Mouse (Mus musculus): Measurements from ENCODE around the gene Btbd19.

GRCm38 (mm10) chr4:117146176-117146575 lies 20.7 kb upstream of the Btbd19 start:
- TF ChIP-seq POLR2A (IDR thresholded peaks at IDR 0.05; ENCODE audit: borderline replicate concordance, low read depth, low read length) (no peak), CTCF (IDR thresholded peaks at IDR 0.05; ENCODE audit: low read depth, low read length) (peak; percentile 97)

Measured in bone marrow macrophage, adult 2 months (primary cell).